Mouse (Mus musculus): ENCODE data around the gene Lrrc75b.

Lrrc75b gene

GRCm38 (mm10) chr10:75559676-75560548 lies at the start of gene Lrrc75b:
Gene Lrrc75b (minus strand): TSS chr10:75560330.
- DNase-seq = peak; percentile 40 to 50

- no peak for DNase-seq
Measured at GRCm38 (mm10) chr10:75608975-75609374, 48.8 kb upstream of the Lrrc75b start.

- no peak for DNase-seq
Measured at GRCm38 (mm10) chr10:75607253-75607652, 47.1 kb upstream of the Lrrc75b start.

- DNase-seq = no peak
Measured at GRCm38 (mm10) chr10:75605162-75605846, 45.2 kb upstream of the Lrrc75b start.

GRCm38 (mm10) chr10:75600189-75600730 lies 40.1 kb upstream of the Lrrc75b start:
- DNase-seq = no peak

- peak; percentile 48 to 55 for DNase-seq
Measured at GRCm38 (mm10) chr10:75595981-75596380, 35.9 kb upstream of the Lrrc75b start.

- DNase-seq = no peak
Measured at GRCm38 (mm10) chr10:75592585-75592984, 32.5 kb upstream of the Lrrc75b start.

GRCm38 (mm10) chr10:75591211-75591894 lies 31.2 kb upstream of the Lrrc75b start:
- DNase-seq = peak; percentile 77 to 81

- DNase-seq = peak; percentile 30 to 51
Measured at GRCm38 (mm10) chr10:75589651-75590050, 29.5 kb upstream of the Lrrc75b start.

- DNase-seq = peak; percentile 46 to 50
Measured at GRCm38 (mm10) chr10:75589129-75589528, 29.0 kb upstream of the Lrrc75b start, which contains the start of gene Ggt5. Gene Ggt5 (plus strand): TSS chr10:75589340.

- peak; percentile 35 to 56 for DNase-seq
Measured at GRCm38 (mm10) chr10:75588336-75588735, 28.2 kb upstream of the Lrrc75b start.

- peak in 1 of 2 experiments; percentile 36 for DNase-seq
Measured at GRCm38 (mm10) chr10:75587781-75588180, 27.7 kb upstream of the Lrrc75b start.

- no peak for DNase-seq
Measured at GRCm38 (mm10) chr10:75586553-75586879, 26.4 kb upstream of the Lrrc75b start.

GRCm38 (mm10) chr10:75585876-75586552 lies 25.9 kb upstream of the Lrrc75b start:
- peak; percentile 83 to 87 for DNase-seq

GRCm38 (mm10) chr10:75579129-75579528 lies 19.0 kb upstream of the Lrrc75b start:
- no peak for DNase-seq

GRCm38 (mm10) chr10:75573965-75574364 lies 13.8 kb upstream of the Lrrc75b start:
- DNase-seq = no peak

- no peak for DNase-seq
Measured at GRCm38 (mm10) chr10:75573181-75573580, 13.1 kb upstream of the Lrrc75b start.

GRCm38 (mm10) chr10:75571937-75572336 lies 11.8 kb upstream of the Lrrc75b start:
- DNase-seq = no peak

GRCm38 (mm10) chr10:75570981-75571657 lies 11.0 kb upstream of the Lrrc75b start:
- no peak for DNase-seq

GRCm38 (mm10) chr10:75568851-75569250 lies 8.7 kb upstream of the Lrrc75b start:
- DNase-seq = no peak

- no peak for DNase-seq
Measured at GRCm38 (mm10) chr10:75568441-75568840, 8.3 kb upstream of the Lrrc75b start.

- no peak for DNase-seq
Measured at GRCm38 (mm10) chr10:75568029-75568428, 7.9 kb upstream of the Lrrc75b start.
